ENCODE assay signal across 8 mouse cellular contexts in the genomic region with DNA sequence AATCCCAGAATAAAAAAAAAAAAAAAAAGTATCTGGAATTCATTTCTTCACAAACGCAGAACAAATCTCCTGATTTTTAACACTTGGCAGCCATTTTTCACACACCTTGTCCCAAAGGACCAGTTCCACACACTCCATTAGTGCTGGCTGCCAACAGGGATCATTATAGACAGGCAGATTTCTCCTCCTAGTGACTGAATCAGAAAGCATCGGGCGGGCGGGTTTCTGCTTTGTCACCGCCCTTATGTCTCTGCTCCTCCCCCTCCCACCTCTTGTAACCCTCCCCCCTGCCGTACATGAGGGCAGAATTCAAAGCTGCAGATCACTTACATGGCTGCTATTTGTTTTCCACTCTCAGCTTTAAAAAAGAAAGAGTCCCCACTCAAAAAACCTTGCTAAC.
DNase-seq lines count a peak whose midpoint lies in the region; ATAC-seq lines count a peak whose summit lies in the region.

No protein-coding gene starts in this region.

- no peak overlapping the region for H3K4me3 ChIP-seq in heart, embryonic 12.5 days
- no peak overlapping the region for H3K4me3 ChIP-seq in heart, embryonic 11.5 days (ENCODE audit: low read depth, low read length)
- H3K4me3 ChIP-seq in forebrain, embryonic 14.5 days (ENCODE audit: low read depth, low read length): no peak overlapping the region
- no peak overlapping the region for H3K4me3 ChIP-seq in liver, embryonic 11.5 days (ENCODE audit: low read depth, low read length)

- H3K4me1 ChIP-seq in heart, embryonic 12.5 days (replicated peaks): no peaks in the 10 kb centered on the region
- H3K4me1 ChIP-seq in heart, embryonic 11.5 days (ENCODE audit: control insufficient read depth, insufficient read depth, low read length): no peaks in the 10 kb centered on the region
- peaks cover 9% of the 10 kb centered on the region for H3K4me1 ChIP-seq in forebrain, embryonic 14.5 days (ENCODE audit: control insufficient read depth, insufficient read depth, low read length)
- no peaks in the 10 kb centered on the region for H3K4me1 ChIP-seq in liver, embryonic 11.5 days (replicated peaks; ENCODE audit: control insufficient read depth, insufficient read depth, low read length)

- no peaks in the 10 kb centered on the region; the same call in 1 of the 2 replicates for H3K27me3 ChIP-seq in heart, embryonic 12.5 days (replicated peaks)
- H3K27me3 ChIP-seq in heart, embryonic 11.5 days (ENCODE audit: control insufficient read depth, insufficient read depth, low read length): no peaks in the 10 kb centered on the region
- H3K27me3 ChIP-seq in forebrain, embryonic 14.5 days (replicated peaks; ENCODE audit: control insufficient read depth, insufficient read depth, low read length): no peaks in the 10 kb centered on the region
- H3K27me3 ChIP-seq in liver, embryonic 11.5 days (replicated peaks; ENCODE audit: control insufficient read depth, insufficient read depth, low read length): no peaks in the 10 kb centered on the region; the same call in 1 of the 2 replicates

- H3K36me3 ChIP-seq in heart, embryonic 12.5 days: no peaks in the 10 kb centered on the region
- no peaks in the 10 kb centered on the region for H3K36me3 ChIP-seq in heart, embryonic 11.5 days (ENCODE audit: control insufficient read depth, insufficient read depth, low read length)
- no peaks in the 10 kb centered on the region for H3K36me3 ChIP-seq in forebrain, embryonic 14.5 days (ENCODE audit: control insufficient read depth, insufficient read depth, low read length)
- H3K36me3 ChIP-seq in liver, embryonic 11.5 days (ENCODE audit: control insufficient read depth, insufficient read depth, low read length): no peaks in the 10 kb centered on the region

- DNase-seq in R1 (ENCODE audit: low read depth, low spot score): peak; percentile 77
- peak; percentile 91 for DNase-seq in forebrain, embryonic 14.5 days (ENCODE audit: low spot score)
- no peak for DNase-seq in liver, embryonic 11.5 days (ENCODE audit: low spot score)
- no peak for DNase-seq in spleen, adult 12 weeks (ENCODE audit: low spot score)
- DNase-seq in thymus, postnatal 25 days: no peak
- no peak for DNase-seq in right cerebral cortex, postnatal 36 days (ENCODE audit: low spot score in 2 of 2)

- no peak overlapping the region for H3K9ac ChIP-seq in heart, embryonic 12.5 days
- no peak overlapping the region for H3K9ac ChIP-seq in heart, embryonic 11.5 days (ENCODE audit: low read depth, low read length)
- H3K9ac ChIP-seq in forebrain, embryonic 14.5 days (ENCODE audit: low read length): no peak overlapping the region
- no peak overlapping the region for H3K9ac ChIP-seq in liver, embryonic 11.5 days (ENCODE audit: low read depth, low read length)

- 0 out of 2 replicates have a peak, but pooled peaks have one; percentile 60 for ATAC-seq in heart, embryonic 12.5 days (ENCODE audit: insufficient number of reproducible peaks, low FRiP score)
- no peak for ATAC-seq in heart, embryonic 11.5 days (replicated peaks; ENCODE audit: insufficient number of reproducible peaks, low FRiP score, low TSS enrichment)
- peak; percentile 89 for ATAC-seq in forebrain, embryonic 14.5 days
- ATAC-seq in liver, embryonic 11.5 days (replicated peaks; ENCODE audit: low FRiP score): 0 out of 2 replicates have a peak, but pooled peaks have one; percentile 41

- no peak overlapping the region for H3K4me2 ChIP-seq in heart, embryonic 12.5 days
- no peak overlapping the region for H3K4me2 ChIP-seq in heart, embryonic 11.5 days
- no peak overlapping the region for H3K4me2 ChIP-seq in forebrain, embryonic 14.5 days (ENCODE audit: low read length)
- no peak overlapping the region for H3K4me2 ChIP-seq in liver, embryonic 11.5 days

- no peak overlapping the region for H3K27ac ChIP-seq in heart, embryonic 12.5 days (ENCODE audit: poor library complexity, severe bottlenecking)
- H3K27ac ChIP-seq in heart, embryonic 11.5 days (ENCODE audit: low read depth, low read length): no peak overlapping the region
- no peak overlapping the region for H3K27ac ChIP-seq in forebrain, embryonic 14.5 days (ENCODE audit: low read depth, low read length)
- H3K27ac ChIP-seq in liver, embryonic 11.5 days (ENCODE audit: low read depth, low read length): no peak overlapping the region

- 8% methylated on average over 6 of the region's 6 CpGs for WGBS in heart, embryonic 12.5 days
- 10% methylated on average over 6 of the region's 6 CpGs for WGBS in heart, embryonic 11.5 days (ENCODE audit: insufficient replicate concordance)
- 5% methylated on average over 6 of the region's 6 CpGs for WGBS in forebrain, embryonic 14.5 days
- 9% methylated on average over 6 of the region's 6 CpGs for WGBS in liver, embryonic 11.5 days

- no peaks in the 10 kb centered on the region for H3K9me3 ChIP-seq in heart, embryonic 12.5 days (replicated peaks)
- H3K9me3 ChIP-seq in heart, embryonic 11.5 days (replicated peaks; ENCODE audit: control insufficient read depth, low read length): no peaks in the 10 kb centered on the region
- no peaks in the 10 kb centered on the region for H3K9me3 ChIP-seq in forebrain, embryonic 14.5 days (replicated peaks; ENCODE audit: control insufficient read depth, low read length)
- no peaks in the 10 kb centered on the region for H3K9me3 ChIP-seq in liver, embryonic 11.5 days (ENCODE audit: control insufficient read depth, low read length)

Comparison
In these comparisons a context has a peak if more than half of its experiments do, and no peak if none do; other contexts are left out.
1. DNase-seq: peak in R1 (single experiment) and forebrain, embryonic 14.5 days (single experiment); none in liver, embryonic 11.5 days (single experiment), spleen, adult 12 weeks (single experiment), thymus, postnatal 25 days (single experiment) and right cerebral cortex, postnatal 36 days (0 of 2).